Mouse (Mus musculus): ENCODE data around the gene Scn1b.

The Scn1b gene

GRCm38 (mm10) chr7:31114646-31115045 lies 12.2 kb downstream of the Scn1b start:
- DNase-seq, result peak; percentile 36 to 65

- peak in 1 of 2 experiments; percentile 45 for DNase-seq
Observed at GRCm38 (mm10) chr7:31113800-31114199, 13.0 kb downstream of the Scn1b start.

- peak in 1 of 2 experiments; percentile 31 for DNase-seq
Observed at GRCm38 (mm10) chr7:31112036-31112435, 14.8 kb downstream of the Scn1b start.

GRCm38 (mm10) chr7:31110861-31111385 lies 15.9 kb downstream of the Scn1b start:
- peak in 1 of 2 experiments; percentile 47 for DNase-seq

- no peak for DNase-seq
Observed at GRCm38 (mm10) chr7:31109796-31110195, 17.0 kb downstream of the Scn1b start.

GRCm38 (mm10) chr7:31109091-31109490 lies 17.7 kb downstream of the Scn1b start:
- peak; percentile 62 to 74 for DNase-seq

GRCm38 (mm10) chr7:31107781-31108180 lies 19.0 kb downstream of the Scn1b start:
- no peak for DNase-seq

- no peak for DNase-seq
Observed at GRCm38 (mm10) chr7:31106166-31106565, 20.6 kb downstream of the Scn1b start.

GRCm38 (mm10) chr7:31105061-31105768 lies 21.6 kb downstream of the Scn1b start:
- peak; percentile 77 to 79 for DNase-seq

GRCm38 (mm10) chr7:31100786-31101185 lies 26.0 kb downstream of the Scn1b start:
- DNase-seq, result no peak

- DNase-seq, result no peak
Observed at GRCm38 (mm10) chr7:31099612-31099982, 27.2 kb downstream of the Scn1b start.

GRCm38 (mm10) chr7:31098697-31099611 lies 27.8 kb downstream of the Scn1b start:
- DNase-seq, result peak; percentile 44 to 64

- DNase-seq, result peak; percentile 96 to 97
Observed at GRCm38 (mm10) chr7:31097583-31098248, 29.1 kb downstream of the Scn1b start.

GRCm38 (mm10) chr7:31096892-31097564 lies 29.8 kb downstream of the Scn1b start:
- DNase-seq, result no peak

GRCm38 (mm10) chr7:31094774-31095501 lies 31.9 kb downstream of the Scn1b start:
- no peak for DNase-seq

- DNase-seq, result no peak
Observed at GRCm38 (mm10) chr7:31089721-31090120, 37.1 kb downstream of the Scn1b start.

- no peak for DNase-seq
Observed at GRCm38 (mm10) chr7:31088206-31088605, 38.6 kb downstream of the Scn1b start.

- DNase-seq, result no peak
Observed at GRCm38 (mm10) chr7:31087262-31087661, 39.5 kb downstream of the Scn1b start.

GRCm38 (mm10) chr7:31086175-31086755 lies 40.5 kb downstream of the Scn1b start:
- DNase-seq, result no peak

GRCm38 (mm10) chr7:31085171-31085570 lies 41.6 kb downstream of the Scn1b start:
- peak in 1 of 2 experiments; percentile 53 for DNase-seq

- DNase-seq, result peak in 1 of 2 experiments; percentile 31
Observed at GRCm38 (mm10) chr7:31084140-31084539, 42.7 kb downstream of the Scn1b start.

Measured in kidney, postnatal 4 days (tissue).